Mouse (Mus musculus): ENCODE results near the gene Drd1.

Drd1 gene

DNA sequence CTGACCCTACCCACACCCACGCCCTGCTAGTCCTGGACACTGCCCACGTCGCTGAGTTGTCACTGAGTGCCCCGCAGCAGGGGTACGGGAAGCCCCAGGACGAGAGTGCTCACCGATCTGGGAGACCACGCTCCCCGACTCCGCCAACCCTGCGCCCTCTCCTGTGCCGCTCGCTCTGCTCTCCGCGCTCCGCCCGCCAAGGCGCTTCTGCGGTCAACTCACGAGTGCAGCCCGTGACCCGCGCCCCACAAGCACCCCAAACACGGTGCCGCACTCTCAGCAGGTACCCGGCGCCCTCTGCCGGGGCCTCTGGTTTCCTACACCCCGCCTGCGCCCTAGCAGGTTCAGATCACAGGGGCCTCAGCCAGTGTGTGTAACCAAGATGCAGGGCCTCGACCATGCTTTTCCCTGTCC lies at the start of gene Drd1:
Drd1 (minus strand) TSS at position 258 of the 414 bp plus-strand sequence.
- peak; percentile 20 to 33 for DNase-seq (ENCODE audit: low spot score in 2 of 2)

DNA sequence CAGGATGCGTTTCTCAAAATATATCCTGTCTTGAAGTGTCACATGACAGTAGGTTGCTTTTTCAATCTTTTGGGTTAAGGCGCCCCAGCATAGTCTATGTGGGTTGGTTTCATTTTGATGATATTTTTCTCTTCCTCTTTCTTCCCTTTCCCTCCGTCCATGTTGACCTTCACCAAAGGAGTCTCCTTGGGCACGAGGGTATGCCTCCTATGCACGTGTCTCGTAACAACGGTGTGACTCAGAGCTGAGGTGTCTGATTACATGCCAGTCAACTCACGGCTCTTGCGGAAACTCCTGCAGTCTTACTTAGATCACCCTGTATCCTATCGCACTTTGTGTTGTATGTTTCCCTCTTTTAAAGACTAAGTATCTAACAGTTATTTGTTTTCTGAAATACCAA lies 48.4 kb upstream of the Drd1 start:
- no peak for DNase-seq (ENCODE audit: low spot score in 2 of 2)

DNA sequence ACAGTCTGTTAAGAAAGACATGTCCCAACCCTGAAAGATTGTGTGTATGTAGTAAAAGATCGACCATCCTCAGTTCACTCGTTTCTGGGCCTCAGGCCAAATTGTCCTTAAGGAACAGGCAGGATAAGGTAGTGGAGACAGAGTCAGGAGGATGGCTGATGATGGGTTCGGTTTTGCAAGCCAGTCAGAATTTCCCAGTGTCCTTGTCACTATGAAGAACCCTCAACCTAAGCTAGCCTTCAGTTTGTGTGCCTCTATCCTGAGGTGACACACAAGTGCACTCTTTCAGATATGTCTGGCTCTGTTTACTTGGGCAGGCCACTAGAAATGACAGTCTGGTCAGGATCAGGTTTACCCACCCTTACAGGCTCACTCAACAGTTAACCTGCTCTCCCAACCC lies 47.8 kb upstream of the Drd1 start:
- no peak for DNase-seq (ENCODE audit: low spot score in 2 of 2)

DNA sequence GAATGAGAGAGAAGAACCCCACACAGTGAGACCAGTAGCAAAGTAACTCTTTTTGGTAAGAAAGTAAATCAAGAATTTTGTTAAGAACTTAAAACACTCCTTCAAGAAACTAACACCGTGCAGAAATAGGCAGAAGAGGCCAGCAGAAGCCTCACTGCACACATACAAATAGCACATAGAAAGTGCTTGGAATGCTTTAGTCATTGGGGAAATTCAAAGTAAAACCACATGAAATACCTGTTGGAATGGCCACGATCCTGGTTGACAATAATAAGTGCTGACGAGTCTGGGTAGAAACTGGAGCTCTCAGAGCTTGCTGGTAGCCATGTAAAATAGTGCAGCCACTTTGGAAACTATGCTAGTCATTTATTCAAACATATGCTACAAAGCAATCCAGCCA lies 46.6 kb upstream of the Drd1 start:
- no peak for DNase-seq (ENCODE audit: low spot score in 2 of 2)

DNA sequence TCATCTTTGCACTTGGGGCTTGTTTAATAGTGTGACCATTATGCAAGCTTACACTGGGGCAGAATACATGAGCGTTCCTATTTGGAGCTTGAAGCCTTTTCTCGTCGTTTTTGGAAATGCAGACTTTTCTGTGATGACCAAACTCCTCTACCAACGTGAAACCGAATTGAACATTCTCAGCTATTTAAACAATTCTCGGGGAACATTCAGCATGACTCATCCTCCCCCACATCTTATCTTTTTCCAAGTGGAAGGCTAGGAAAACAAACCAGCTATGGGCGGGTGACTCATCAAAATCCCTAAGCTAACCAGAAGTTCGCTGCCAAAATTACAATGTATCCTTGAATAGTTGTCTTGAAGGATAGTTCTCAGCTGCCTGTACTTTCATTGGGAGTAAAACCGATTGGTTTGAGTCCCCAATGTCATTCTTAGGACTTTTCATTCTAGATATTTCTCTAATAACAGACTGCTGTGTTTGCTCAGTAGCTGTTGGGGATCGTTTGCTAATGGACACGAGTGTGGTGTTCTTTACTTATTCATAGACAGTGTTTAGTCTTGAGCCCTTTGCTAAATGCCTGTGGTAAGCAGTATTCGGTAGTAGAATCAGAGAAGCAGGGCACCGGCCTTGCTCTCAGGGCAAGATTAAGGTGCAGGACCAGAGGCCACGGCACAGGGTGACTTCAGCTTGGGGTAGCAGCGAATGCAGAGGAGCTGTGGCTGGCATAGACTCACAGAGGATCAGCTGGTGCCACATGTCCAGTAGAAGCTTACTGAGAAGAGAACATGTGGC lies 45.7 kb upstream of the Drd1 start:
- no peak for DNase-seq (ENCODE audit: low spot score in 2 of 2)

DNA sequence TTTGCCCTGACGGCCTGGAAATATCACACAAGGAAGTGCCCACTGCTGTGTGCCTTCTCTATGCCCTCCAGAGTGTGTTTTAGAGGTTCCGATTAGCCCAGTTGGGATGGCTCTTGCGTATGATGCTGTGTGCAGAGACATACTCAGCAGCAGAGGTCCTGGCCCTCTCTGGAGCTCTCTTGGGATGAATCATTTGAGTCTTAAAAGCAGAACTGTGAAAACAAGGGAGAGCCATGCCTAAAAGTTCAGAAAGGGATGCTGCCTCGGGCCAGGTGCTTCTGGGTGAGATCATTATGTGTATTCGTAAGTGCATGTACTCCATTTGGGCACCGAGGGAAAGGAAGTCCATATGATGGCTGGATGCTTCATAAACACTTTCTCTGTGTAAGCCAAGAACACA lies 42.3 kb upstream of the Drd1 start:
- DNase-seq (ENCODE audit: low spot score in 2 of 2) = no peak

DNA sequence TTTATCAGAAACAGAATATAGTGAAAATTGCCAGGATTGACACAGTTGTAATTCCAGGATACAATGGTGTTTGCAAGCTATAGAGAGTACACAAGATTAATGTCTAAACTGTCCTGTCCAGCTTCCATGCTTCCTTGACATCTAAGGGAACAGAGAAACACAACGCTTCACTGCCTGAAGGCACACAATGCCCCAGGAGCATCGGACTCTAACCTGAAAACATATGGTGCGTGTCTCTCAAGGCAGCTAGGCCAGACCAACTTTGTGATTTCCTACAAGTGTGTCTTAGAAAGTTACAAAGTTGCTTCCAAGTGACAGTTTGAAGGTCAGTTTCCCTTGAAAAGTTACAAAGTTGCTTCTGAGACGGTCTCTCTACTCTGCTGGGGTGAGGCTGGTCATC lies 41.7 kb upstream of the Drd1 start:
- no peak for DNase-seq (ENCODE audit: low spot score in 2 of 2)

DNA sequence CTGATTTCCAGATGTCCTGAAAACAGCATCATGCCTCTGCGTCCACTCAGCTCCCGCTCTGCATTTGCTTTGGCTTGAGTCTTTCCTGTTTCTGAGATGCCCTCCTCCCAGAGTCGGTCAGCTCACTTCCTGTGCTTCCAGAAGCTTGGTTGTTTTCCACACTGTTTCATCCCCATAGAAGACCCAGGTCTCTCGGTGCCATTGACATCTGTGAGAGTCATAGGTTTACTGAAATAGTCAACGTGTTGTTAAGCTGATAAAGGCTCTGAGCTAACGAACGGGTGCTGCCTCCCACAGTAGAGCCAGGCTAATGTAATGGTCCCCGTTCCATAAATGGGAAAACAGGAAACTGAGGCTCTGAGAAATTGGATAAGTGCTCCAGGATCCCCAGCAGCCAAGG lies 40.2 kb upstream of the Drd1 start:
- no peak for DNase-seq (ENCODE audit: low spot score in 2 of 2)

DNA sequence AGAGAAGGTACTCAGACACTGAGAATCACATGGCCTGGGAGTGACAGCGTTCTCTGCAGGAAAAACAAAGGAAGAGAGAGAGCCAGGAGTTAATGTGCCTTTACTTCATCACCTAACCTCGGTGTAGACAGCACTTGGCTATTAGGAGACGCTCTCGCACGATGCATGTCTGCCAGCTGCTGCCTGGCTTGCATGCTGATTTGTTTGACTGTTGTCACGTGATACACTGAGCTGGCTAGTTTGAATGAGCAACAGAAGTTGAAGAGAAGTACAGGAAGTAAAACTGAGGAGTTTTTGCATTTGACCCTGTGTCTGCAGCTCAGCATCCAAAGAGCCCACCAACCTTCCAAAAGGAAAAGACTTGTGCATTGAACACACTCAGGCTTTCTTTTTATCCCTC lies 39.5 kb upstream of the Drd1 start:
- DNase-seq (ENCODE audit: low spot score in 2 of 2) = no peak

DNA sequence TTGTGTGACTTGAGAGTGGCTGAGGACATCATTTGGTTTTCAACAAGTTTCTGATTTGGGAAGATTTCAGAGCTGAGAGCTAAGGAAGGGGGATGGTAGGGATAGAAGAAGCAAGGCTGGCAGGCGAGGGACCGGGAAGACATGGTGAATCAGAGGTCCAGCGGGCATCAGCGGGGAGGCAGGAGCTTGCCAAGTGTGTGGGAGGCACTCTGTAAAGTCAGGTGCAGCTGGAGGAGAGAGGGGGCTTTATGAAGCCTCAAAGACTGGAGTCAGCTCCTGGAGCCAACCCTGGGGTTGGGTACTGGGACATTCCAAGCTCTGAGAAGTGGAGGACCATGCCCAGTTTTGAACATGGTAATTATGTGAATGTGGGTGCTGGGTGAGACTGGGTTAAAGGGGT lies 38.8 kb upstream of the Drd1 start:
- DNase-seq (ENCODE audit: low spot score in 2 of 2) = no peak

DNA sequence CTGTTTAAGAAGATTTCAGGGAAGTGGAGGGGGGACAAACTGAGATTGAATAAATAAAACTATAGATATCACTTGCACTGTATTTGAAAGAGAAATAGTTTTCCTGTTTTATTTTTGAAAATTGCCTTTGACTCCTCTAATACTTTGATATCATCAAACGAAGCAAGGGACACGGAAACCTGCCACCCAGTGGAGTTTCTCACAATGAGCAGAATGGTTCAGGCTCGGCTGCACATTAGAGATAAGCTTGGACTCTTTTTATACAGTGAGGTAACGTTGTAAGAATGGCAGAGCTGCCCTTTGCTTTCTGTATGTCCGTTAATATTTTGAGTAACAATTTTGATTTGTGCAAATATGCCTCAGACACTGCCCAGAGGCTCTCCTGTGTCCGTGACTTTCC lies 36.2 kb upstream of the Drd1 start:
- no peak for DNase-seq (ENCODE audit: low spot score in 2 of 2)

DNA sequence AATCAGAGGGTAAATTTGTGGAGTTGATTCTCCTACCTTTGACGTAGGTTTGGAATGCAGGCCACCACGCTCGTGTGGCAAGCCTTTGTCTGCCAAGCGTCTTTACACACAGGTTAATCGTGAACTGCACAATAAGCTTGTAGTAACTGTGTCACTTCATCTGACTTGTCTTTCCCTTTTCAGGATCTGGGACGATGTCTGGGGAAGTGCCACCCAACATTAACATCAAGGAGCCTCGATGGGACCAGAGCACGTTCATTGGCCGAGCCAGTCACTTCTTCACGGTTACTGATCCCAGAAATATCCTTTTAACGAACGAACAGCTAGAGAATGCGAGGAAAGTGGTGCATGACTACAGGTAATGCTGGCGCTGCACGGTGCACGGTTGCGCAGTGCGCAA lies 29.8 kb upstream of the Drd1 start:
- DNase-seq (ENCODE audit: low spot score in 2 of 2) = no peak

DNA sequence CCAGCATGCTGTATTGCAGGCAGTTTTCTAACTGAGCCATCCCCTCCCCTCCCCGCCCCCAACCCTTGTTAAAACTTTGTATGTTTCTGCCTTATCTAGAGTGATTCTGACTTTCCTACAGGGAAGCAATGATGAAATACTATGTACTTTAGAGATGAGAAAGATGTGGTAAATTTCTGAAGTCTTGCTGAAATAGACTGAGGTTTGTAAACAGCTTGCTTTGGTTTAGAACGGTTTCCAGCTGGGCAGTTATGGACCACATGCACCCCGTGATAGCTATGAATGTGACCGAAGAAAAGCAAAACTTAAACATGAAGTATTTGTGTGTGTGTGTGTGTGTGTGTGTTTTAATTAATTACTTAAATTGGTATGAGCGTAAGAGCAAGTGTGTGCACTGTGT lies 29.3 kb upstream of the Drd1 start:
- no peak for DNase-seq (ENCODE audit: low spot score in 2 of 2)

DNA sequence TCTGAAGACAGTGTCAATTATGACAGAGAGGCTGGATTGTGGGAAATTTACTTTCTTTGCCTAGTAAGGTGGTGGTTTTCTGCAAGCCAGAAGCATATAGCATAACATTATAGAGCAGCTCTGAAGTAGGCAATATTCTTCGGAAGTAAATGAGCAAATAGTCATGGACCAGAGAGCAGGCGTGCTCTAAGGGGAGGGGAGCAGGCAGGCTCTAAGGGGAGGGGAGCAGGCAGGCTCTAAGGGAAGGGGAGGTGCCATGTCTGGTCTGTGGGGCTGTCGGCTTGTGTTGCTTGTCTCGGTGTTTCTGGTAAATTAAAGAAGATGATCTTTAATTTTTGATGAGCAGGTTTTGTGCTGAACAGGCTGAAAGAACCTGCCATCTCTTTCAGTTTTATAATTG lies 28.7 kb upstream of the Drd1 start:
- no peak for DNase-seq (ENCODE audit: low spot score in 2 of 2)

DNA sequence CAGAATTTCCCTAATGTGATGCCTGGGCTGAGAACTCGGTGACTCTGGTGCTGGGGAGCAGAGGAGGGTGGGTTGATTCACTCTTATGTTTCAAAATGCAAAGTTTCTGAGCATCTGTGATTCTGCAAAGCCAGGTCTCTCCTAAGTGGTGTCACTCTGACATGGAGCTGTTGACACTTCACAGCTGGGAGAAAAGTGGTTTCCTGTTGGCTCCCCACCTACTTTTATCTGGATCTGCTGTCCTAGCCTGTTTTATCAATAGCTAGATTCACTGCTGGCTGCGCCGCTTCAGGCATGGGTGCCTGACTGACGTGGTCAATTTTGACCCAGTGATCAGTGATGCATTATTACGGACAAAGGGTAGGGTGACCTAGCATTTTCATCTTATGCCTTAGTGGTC lies 27.4 kb upstream of the Drd1 start:
- no peak for DNase-seq (ENCODE audit: low spot score in 2 of 2)

DNA sequence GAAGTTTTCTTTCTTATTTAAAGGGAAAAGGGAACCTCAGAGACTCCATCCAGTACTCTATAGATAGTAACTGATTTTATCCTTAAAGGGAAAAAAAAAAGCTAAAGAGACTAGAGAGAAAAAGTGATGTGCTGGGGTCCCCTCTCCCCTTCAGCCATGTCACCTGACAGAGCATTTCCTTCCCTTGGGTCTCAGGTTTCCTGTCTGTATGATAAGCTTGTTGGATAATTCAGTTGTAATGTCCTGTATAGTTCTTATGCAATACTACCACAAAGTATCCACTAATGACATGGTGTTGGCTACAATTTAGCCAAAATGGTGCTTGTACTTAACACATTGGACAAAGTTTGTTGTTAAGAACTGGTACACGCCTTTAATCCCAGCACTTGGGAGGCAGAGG lies 25.3 kb upstream of the Drd1 start:
- DNase-seq (ENCODE audit: low spot score in 2 of 2) = no peak

DNA sequence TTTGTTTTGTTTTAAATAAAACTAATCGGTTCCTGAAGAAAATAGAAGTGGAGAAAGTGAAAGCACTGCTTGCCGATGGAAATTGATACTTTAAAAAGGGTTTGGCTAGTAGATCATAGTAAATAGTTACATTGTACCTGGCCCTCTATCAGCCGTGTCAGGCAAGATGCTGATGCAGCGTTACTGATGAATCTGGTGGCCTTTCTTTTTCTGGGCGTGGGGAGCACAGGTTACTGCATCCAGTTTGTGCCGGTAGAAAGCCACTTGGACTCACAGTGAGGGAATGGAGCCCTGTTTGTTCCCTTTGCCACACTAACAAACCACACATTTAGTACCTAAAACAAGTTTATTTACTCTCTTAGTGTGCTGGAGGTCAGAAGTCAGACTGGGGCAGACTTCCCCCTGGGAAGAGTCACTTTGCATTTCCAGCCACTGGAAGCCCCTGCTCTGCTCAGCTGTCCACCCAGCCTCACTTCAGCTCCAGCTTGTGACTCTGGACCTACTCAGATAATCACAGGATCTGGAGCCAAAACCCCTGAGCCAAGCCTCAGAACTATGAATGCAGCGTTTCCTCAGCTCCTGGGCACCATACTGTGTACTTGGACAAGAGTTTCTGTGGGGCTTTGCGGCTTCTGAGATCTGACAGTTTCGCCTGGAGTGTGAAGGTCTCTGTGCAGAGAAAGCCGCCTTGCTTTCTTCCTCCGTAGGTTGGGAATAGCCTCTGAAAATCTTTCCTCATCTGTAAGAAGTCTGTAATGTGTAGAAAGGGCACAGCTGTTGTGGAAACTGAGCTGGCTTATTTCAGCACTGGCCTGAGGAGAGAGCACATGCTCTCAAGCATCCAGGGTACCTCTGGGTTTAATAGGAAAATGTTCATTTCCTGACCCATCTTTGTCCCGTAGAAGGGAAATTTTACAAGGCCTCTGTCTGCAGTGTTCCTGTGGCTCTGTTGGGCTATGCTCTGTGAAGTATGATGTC lies 24.6 kb upstream of the Drd1 start:
- no peak for DNase-seq (ENCODE audit: low spot score in 2 of 2)

DNA sequence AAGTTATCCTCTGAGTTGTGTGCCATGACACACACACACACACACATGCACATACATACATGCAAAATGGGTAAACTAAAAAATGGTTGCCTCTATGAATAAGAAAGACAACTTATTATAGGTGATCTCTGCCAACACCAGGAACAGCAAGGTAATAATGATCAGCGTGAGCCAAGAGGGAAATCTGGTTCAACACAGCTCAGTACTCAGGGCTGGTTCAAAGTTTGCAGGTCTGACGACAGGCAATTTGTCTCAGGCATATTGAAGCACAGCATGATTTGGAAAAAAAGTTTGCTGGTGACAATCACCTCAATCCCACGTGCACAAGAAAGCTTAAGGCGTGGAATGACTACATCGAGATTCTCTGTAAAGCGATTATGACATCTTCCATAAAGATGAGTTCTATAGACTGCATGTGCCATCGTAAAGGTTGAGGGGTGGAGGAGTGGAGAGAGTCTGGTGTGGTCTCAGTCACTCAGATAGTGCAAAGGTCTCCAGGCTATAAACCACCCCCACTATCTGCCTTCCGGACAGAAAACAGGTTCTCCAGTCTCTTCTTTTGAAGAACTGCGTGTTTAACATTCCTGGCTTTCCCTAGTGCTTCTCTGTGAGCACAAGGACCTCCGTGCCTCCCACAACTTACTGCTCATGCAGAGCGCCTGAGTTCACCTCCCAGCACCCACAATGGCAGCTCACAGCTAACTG lies 22.1 kb upstream of the Drd1 start:
- no peak for DNase-seq (ENCODE audit: low spot score in 2 of 2)

DNA sequence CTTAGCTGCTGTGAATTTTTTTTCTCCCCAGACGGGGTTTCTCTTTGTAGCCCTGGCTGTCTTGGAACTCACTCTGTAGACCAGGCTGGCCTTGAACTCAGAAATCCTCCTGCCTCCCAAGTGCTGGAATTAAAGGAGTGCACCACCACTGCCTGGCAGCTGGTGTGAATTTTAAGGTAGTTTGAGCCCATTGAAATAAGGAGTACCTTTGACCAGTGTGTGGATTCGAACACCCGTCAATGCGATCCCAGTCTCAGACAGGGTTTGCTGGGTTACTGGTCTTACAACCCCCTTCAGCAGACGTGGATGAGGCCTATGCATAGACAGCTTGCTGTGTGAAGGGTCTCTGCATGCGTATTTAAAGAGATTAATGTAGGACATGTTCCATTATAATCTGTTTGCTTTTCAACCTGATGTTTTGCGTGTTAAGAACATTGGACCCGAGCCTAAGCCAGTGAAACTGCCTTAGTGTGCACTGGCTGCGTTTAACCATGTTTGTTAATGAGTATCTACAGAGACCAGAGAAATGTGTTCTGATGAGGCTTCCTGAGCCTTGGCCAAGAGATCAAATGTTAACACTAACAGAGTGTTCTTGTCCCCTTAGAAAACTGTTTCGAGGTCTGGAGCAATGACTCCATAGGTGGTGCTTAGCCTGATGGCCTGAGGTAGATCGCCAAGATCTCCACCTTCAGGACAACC lies 21.4 kb upstream of the Drd1 start:
- no peak for DNase-seq (ENCODE audit: low spot score in 2 of 2)

DNA sequence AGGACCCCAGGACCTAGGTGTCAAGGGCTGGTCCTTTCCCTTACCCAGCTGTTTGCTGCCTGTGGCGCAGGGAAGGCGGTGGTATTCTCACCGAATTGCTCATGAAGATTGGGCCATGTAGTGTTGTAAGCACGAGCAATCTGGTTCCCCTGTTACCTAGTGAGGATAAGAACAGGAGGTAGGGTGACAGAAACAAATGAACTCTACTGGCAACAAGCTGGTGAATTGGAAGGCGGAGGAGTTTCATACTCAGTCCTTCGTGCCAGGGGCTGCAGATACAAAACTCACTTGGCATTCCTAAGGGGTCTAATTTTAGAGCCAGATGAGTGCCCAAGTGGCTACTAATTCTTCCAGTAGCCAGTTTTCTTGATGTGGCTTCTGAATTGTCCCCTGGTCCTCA lies 20.5 kb upstream of the Drd1 start:
- DNase-seq (ENCODE audit: low spot score in 2 of 2) = no peak

DNA sequence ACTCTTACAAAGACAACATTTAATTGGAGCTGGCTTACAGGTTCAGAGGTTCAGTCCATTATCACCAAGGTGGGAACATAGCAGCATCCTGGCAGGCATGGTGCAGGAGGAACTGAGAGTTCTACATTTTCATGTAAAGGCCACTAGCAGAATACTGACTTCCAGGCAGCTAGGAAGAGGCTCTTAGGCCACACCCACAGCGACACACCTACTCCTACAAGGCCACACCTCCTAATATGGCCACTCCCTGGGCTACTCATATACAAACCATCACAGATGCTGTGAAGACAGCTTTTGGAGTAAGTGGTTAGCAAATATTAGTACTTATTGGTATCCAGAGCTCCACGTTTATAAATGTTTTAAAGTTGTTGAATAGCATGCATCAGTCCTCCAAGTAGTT lies 19.9 kb upstream of the Drd1 start:
- peak in 1 of 2 experiments; percentile 15 for DNase-seq (ENCODE audit: low spot score in 2 of 2)

DNA sequence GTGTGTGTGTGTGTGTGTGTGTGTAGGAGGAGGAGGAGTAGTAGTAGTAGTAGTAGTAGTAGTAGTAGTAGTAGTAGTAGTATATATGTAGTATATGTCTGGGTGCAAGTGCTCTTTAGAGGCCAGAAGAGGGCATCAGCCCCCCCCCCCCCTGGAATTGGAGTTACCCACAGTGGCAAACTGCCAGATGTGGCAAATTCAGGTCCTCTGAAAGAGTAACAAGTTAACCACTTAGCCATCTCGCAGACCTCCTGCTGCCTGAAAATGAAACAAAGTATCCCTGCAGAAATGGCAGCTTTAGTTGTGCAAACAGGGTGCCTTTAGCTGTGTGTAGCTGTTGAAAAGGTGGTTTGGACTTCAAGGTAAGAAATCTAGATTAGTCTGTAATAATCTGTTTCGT lies 18.0 kb upstream of the Drd1 start:
- DNase-seq (ENCODE audit: low spot score in 2 of 2) = no peak

Measured in spleen, postnatal 36 days (tissue).